Mouse (Mus musculus): ENCODE measurements around the gene Apmap. TPM values are rescaled to one million over a fixed set of nuclear protein-coding genes. Genes with fewer than 3 reads are reported as not detected.

The Apmap gene
- 10 to 100 TPM; 13.0 to 16.6 TPM for polyA plus RNA-seq (2017; shearing (Covaris generic))

DNA sequence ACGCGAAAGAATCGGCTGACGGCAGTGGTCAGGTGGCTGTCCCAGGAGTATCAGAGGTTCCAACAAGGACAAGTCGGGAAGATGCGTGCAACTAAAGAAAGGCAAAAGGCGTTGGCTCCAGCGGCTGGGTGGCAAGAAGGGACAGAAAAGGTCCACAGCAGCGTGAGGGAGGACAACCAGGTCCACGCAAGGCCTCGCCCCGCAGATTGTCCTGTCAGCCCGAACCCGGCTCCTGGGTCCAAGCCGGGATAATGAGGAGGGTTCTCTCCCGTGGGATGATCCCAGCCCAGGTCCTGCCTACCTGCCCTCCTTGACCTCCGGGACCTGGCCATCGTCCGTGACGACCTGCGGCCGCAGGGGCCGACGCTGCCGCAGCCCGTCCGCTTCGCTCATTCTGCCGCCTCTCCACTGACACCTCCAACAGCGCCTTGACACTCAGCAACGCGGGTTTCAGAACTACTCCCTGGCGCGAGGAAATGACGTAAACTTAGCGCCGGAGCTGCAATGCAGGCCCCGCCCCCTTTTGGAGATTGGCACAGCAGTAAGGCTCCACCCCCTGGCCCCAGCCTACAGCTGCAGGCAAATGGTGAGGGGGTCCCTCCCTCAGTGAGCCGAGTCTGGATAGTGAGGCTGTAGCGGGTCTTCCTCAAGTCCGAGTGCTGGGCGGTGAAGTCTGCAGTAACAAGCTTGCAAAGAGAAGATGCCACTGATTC, at the start of gene Apmap:
Apmap (minus strand) TSS at position 481 of the 713 bp plus-strand sequence.
- peak; percentile 96 for ATAC-seq

GRCm38 (mm10) chr2:150656975-150657768, 48.8 kb upstream of the Apmap start:
- no peak for ATAC-seq

DNA sequence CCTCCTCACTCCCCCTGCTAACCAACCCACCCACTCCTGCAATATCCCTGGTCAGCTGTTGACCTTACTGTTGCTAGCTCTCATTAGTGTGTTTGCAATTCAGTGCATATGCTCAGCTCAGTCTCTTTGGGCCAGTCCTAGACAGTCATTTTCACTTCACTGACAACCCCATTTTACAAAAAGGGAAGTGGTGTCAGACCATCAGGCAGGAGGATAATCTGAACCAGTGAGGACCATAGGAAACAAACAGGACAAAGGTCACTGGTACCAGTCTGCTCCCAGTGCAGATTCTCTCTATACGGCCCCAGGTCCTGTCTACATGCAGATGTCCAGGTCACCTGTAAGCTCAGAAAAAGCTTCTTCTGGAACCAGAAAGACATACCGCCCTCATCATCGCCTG, 47.7 kb upstream of the Apmap start:
- no peak for ATAC-seq

DNA sequence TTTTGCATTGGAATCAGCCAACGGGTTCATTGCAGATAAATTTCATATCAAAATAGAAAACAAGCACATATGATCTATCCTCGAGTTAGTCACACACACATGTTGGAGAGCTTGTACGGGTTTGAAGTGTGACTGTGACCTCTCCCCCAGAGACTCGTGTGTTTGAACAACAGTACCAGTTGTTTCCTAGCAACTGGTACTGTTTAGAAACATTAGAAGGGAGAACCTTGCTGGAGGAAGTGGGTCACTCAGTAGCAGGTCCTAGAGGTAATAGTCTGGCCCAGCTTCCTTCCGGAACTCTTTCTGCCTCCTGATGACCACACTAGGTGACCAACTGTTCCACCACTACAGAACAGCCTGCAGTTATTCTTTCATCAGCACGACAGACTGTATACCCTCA, 46.9 kb upstream of the Apmap start:
- ATAC-seq: no peak

DNA sequence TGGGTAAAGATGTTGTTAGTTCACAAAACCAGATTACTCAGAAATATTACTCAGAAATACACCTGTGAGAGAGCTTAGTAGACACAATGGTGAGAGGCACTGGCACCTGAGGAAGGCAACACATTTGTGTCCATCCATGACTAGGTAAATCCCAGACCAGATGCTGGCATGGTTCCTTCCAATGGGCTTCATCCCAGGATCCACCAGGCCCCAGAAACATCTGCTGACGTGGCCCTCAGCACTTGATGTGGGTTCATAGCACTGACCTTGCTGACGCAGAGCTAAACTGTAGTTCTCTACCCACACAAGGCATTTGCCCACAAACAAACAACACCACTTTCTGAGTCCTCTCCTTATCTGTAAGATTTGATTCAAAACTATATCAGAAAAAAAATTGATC, 46.4 kb upstream of the Apmap start:
- ATAC-seq: no peak

- ATAC-seq: no peak
Observed at GRCm38 (mm10) chr2:150651366-150651765, 43.0 kb upstream of the Apmap start.

DNA sequence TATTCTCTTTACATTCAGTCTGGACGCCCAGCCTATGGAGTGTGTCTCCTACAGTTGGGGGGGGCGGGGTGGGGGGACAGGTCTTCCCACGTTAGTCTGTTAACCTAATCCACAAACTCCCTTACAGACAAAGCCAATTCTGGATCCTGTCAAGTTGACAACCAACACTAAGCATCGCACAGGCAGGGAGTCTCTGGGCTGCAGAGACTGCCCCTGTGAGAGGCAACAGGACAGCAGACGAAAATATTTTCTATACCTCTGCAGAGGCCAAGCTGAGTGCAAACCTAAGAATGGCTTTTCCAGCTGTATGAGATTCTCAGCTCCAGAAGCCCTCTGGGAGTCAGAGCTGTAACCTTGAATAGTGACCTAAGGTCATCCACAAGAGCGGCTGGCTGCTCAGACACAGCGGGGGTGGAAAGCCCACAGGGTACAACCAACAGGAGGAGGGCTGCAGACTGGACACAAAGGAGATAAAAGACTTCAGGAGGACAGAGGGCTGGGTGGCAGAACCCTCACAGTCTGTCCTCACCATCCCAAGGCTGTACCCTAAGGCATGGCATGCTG, 42.2 kb upstream of the Apmap start:
- ATAC-seq: no peak

- no peak for ATAC-seq
Observed at GRCm38 (mm10) chr2:150648300-150648895, 40.0 kb upstream of the Apmap start.

- ATAC-seq: no peak
Observed at GRCm38 (mm10) chr2:150647681-150648299, 39.4 kb upstream of the Apmap start.

DNA sequence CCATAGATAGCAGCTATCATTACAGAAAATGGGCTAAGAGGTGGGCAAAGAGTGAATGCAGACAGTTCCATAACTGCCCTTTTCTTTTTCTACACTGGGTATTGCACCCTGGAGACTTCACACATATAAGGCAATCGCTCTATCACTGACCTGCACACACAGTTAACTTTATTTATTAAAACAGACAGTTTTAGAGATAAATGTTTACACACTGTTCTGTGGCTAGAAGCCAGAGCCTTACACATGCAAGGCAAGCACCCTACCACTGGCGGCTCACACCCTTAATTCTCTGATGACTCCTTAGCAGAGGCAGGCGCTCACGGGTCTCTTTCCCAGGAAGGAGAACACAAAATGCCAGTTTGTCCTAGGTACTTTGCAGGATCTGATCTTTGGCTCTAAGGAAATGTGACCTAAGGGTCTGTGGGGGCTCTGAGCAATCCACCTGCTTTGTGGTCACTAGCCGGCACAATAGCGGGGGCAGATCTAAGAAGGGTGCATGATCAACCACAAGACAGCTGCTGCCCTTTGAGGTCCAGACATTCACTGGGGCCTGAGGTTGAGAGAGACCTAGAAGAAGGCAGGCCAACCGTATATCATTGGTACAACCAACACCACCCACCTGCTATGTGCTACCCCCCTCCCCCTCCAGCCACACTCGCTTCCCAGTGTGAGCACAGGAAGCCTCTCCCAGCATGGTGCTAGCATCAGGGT, 38.2 kb upstream of the Apmap start:
- no peak for ATAC-seq

DNA sequence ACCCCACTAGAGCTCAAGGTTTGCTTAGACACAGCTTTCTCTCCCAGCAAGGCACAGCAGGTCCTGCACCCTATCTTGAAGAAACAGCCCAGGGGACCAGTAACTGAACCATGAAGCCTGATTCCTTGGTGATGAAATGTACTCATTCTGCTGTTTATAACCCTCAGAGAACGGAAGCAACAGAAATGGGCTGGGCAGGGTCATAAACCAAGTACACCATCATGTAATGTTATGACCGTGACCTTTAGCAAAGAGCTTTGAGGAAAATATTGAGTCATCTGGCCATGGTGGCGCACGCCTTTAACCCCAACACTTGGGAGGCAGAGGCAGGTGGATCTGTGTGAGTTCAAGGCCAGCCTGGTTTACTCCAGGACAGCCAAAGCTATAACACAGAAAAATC, 36.9 kb upstream of the Apmap start:
- peak; percentile 32 for ATAC-seq

- ATAC-seq: no peak
Observed at GRCm38 (mm10) chr2:150643726-150644415, 35.5 kb upstream of the Apmap start.

- no peak for ATAC-seq
Observed at GRCm38 (mm10) chr2:150643166-150643565, 34.8 kb upstream of the Apmap start.

- ATAC-seq: no peak
Observed at GRCm38 (mm10) chr2:150638370-150638733, 30.0 kb upstream of the Apmap start.

GRCm38 (mm10) chr2:150637702-150638369, 29.5 kb upstream of the Apmap start:
- no peak for ATAC-seq

DNA sequence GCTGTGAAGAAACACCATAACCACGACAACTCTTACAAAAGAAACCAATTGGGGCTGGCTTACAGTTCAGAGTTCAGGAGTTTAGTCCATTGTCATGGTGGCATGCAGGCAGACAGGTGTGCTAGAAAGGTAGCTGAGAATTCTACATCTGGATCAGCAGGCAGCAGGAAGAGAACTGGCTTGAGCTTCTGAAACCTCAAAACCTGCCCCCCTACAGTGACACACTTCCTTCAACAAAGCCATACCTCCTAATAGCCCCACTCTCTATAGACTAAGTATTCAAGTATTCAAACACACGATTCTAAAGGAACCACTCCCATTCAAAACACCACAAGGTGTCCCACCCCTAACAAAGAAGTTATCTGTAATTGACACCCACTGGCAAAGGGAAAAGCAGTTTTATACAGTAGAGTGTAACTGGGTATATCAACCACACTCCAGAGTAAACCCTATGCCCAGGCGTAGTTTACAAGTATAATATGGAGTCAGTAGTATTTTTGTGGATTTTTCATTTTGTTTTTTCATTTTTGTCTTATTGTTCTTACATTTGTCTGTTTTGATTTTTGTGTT, 27.6 kb upstream of the Apmap start:
- no peak for ATAC-seq

DNA sequence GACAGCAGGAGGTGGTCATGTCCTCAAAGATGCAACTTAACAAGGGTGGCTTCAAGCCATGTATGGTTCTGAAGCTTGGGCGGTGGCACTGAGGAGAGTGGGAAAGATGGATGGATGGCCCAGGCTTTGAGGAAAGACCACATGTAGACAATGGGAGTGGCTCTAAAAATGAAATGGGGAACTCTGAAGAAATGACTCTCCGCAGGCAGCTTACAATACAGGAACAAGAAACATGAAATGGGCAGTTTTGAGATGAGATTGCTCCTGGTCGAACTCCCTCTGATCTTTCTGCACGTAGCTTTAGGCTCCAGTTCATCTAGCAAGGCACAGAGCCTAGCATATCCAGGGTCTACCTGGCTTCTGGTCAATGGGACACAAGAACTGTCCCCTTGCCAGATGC, 20.9 kb upstream of the Apmap start:
- no peak for ATAC-seq

DNA sequence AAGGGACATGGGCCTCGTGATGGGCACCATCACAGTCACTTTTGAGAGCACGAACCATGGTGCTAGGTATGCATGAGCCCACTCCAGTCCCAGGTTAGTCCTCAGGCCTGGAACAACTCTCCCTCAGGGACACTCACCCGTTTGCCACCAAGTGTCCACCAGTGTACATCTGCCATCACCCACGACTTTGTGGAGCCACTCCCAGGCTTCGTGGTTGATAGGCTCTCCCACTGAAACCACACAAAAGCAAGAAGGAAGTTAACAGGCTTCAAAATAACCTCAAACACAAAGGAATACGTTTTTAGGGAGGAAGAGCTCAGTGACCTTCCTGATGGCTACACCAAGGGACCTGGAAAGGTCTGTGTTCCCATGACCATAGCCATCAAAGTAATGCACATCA, 18.8 kb upstream of the Apmap start:
- no peak for ATAC-seq

- ATAC-seq: no peak
Observed at GRCm38 (mm10) chr2:150624926-150625325, 16.6 kb upstream of the Apmap start.

DNA sequence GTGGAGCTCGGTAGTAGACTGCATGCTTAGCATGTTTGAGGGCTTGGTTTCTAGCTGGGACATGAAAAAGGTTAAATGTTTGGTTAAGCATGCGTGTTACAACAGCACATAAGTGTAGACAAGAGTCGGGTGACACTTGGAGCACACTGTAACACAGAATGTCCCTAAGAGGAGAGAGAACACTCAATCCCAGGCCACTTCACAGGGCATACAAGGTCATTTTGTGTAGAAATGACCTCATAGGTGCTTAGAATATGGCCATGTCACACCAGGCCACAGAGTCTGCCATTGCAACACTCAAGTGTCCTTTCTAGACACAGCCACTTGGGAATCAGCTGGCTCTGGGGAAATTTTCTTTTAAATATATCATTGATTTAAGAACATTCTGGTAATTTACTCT, 15.6 kb upstream of the Apmap start:
- no peak for ATAC-seq

- ATAC-seq: no peak
Observed at GRCm38 (mm10) chr2:150621698-150622097, 13.3 kb upstream of the Apmap start.
